Mouse (Mus musculus) left cerebral cortex, adult 6 months (tissue): ENCODE results near the gene Surf6. TPM values are rescaled to one million over a fixed set of nuclear protein-coding genes. Genes with fewer than 3 reads are reported as not detected.

ENCODE experiments used
- long read RNA-seq, 2 experiments: library from polyadenylated mRNA; unstranded; transcript quantifications; one replicate each; pipeline ENCODE4 v2.0.0; 2019 to 2020
- polyA plus RNA-seq: library from polyadenylated mRNA; unstranded; fragments of <200 nt; fragmentation: Nextera tagmentation; gene quantifications from 2 replicates; pipeline ENCODE4 v1.2.3, GENCODE M21; 2021

The Surf6 gene
- 6.3 and 7.2 TPM in 2 replicates for polyA plus RNA-seq
- long read RNA-seq, experiment 1, transcript Surf6-201 (5 exons, 2,971 nt): major isoform, 91 of 116 reads
- long read RNA-seq, experiment 1, partial matches to known transcripts: 5 of 116 reads
- long read RNA-seq, experiment 1, other reads (novel, unspliced or antisense): 20 of 116 reads
- long read RNA-seq, experiment 2, partial matches to known transcripts: 0 of 3 reads
- long read RNA-seq, experiment 2, other reads (novel, unspliced or antisense): 1 of 3 reads

DNA sequence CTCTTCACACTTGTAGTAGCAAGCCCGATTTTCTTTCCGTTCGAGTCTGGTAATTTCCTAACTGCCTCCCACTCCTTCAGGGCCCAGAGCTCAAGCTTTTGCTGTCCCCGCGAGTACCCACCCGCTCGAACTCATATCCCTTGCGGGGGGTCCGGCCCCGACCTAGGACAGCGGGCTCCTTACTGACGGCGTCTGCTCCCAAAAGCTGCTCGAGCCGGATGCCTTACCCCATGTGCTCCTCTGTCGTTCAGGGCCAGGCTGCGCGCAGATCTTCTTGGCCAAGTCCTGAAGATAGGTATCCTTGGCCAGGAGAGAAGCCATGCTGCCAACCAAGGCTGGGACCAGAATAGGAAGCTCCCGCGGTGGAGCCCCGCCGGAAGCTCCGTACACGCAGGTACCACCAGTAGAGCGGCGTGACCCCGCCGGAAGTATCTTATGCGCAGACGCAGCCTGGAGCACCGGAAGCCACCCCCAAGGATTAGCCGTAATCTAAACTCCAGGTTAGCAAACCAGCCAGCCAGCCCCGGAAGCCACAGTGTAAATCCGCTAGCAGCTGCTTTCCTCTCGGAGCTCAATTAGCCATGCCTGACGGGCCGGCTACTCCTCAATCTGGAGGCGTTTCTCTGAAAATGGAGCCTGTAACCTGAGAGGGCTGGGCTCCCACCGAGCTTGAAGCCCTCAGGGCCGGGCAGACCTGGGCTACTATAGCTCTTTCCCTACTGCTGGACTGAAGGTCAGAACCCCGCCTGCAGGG is at the start of gene Surf6:
Gene Surf6 (minus strand): TSS at position 413 of the 754 bp plus-strand sequence.

DNA sequence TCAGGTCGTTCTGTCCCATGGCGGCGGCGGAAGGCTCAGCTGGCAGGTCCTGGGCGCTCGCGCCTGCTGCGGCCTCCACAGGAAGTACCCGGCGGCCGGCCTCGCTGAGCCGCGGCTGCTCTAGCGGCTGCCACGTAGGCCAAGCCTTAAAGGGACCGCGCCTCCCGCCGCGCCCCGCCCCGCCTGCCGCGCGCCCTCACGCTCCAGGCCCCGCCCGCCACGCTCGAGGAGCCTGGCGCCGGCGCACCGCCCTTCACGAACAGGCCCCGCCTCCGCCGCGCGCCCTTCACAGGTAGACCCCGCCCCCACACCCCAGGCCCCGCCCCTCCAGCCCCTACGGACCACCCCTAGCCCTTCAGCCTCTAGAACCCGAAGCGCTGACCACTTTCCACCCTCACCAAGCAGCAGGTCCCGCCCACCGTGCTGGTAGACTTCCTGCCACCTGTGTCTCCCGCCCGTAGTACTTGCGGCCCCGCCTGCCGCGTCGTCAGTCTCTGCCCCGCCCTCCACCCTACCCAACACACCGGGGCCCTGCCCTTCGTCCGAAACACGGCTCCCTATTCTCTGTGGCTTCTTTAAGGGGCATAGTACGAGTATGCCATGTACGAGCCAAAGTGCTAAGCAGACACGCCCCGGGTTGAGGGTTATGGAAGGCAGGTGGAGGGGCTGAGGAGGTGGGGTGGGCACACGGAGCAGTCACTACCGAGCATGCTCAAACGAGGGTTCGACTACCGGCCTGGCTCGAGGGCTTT is 30.8 kb upstream of the Surf6 start, which contains the start of the genes Surf4 and Stkld1:
Gene Surf4 (minus strand): TSS at position 625 of the 752 bp plus-strand sequence.
Gene Stkld1 (plus strand): TSS at position 744 of the 752 bp plus-strand sequence.

DNA sequence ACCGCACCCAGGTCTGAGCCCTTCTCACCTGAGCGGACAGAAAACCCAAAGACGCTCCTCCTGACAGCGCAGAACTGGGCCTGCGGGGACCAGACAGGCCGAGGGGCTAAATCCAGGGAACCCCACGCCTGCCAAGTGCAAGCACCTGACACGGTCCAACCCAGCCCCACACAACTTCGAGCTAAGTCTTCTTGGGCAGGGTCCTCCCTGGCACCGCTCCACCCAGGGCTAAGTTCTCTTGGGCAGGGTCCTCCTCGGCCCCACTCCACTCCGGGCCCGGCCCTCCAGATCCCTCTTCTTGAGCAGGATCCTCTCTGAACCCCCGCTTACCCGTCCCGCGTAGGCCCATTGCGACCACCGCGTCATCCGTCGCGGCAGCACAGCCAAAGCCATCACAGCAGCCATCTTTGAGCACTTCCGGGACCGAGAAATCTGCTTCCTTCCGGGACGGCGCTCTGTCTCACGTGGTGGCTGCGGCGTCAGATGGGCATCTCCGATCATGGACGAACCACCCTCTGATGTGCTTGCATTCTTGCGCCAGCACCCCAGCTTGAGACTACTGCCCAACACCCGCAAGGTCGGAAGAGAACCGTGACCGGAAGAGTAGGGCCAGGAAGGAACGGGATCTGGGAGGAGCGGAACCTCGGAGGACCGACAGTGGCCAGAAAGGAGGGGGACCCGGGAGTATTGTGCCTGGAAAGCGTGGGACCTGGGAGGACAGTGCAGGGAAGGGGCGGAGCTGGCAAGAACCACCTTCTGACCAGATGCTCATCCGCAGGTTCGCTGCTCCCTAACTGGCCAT is 13.4 kb upstream of the Surf6 start, which contains the start of the genes Surf2 and Surf1:
Gene Surf2 (plus strand): TSS at position 441 of the 802 bp plus-strand sequence.
Gene Surf1 (minus strand): TSS at position 604 of the 802 bp plus-strand sequence.

DNA sequence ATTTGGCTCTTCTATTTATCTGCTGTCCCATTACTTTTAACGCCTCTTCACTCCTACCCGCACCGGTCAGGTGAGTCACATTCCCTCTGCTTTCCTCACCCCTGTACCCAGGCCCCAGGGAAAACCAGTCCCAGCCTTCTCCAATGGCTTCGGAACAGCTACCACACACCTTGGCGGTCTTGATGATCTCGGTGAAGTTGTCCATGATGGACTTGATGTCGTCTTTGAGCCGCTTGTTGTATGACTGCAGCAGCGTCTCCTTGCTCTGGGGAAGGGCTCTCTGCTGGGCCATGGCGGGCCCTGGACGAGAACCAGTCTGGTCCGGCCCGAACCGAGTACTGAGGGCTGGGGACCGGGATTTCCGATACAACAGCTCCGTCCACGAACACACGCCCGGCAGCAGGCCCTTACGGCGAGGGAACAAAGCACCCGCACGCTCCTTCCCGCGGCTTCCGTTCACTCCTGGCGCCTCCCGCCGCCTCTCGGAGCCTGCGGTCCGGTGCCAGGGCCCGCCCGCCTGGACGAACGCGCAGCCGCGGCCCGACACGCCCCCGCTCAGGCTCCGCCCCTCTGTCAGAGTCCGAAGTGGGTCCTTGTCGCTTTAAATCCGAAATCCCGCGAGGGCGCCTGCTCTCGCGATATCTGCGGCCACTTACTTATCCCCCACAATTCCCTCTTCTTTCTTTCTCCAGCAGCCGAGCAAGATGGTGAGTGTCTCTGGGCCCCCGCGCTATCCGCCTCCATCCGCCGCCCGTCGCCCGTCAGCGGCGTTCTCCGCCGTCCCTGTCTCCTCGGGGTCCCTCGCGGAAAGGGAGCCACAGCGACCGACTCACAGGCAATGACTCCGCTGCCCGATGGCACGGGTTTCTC is 7.7 kb upstream of the Surf6 start, which contains the start of the genes Med22 and Rpl7a:
Gene Med22 (minus strand): TSS at position 554 of the 870 bp plus-strand sequence.
Gene Rpl7a (plus strand): TSS at position 641 of the 870 bp plus-strand sequence.

DNA sequence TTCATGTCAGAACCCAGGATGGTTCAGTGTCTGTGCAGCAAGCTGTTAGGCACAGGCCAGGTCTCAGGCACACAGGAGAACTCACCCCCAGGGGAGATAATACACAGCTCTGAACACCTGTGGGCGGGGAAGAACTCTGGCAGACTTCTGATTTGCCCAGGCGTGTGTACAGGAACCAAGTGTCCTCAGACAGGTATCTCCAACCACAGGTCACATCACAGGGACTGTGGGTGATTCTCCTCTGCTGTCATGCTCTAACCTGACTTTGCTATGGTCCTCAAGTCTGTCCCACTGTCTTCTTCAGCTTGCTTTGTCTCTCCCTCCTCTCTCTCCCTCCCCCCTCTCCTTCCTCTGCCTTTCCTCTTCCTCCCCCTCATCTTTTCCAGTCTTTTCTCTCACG is 37.8 kb downstream of the Surf6 start, which contains the start of gene Abo:
Gene Abo (minus strand): TSS at position 101 of the 400 bp plus-strand sequence.

Other genes starting within 250 kb of the Surf6 start
- not detected in 2 replicates for gene Lcn4, start 231.6 kb downstream of the Surf6 start, polyA plus RNA-seq
- not detected in 2 replicates for gene Abo, start 37.9 kb downstream of the Surf6 start, polyA plus RNA-seq
- 49.3 and 51.7 TPM in 2 replicates for gene Med22, start 7.8 kb upstream of the Surf6 start, polyA plus RNA-seq
- 264 and 364 TPM in 2 replicates for gene Rpl7a, start 7.9 kb upstream of the Surf6 start, polyA plus RNA-seq
- 31.4 and 37.8 TPM in 2 replicates for gene Surf2, start 13.5 kb upstream of the Surf6 start, polyA plus RNA-seq
- 146 and 154 TPM in 2 replicates for gene Surf1, start 13.7 kb upstream of the Surf6 start, polyA plus RNA-seq
- 57.1 and 82.6 TPM in 2 replicates for gene Surf4, start 31.0 kb upstream of the Surf6 start, polyA plus RNA-seq
- gene Stkld1, start 31.2 kb upstream of the Surf6 start, polyA plus RNA-seq: 0.08 and 0.23 TPM in 2 replicates
- gene Rexo4, start 61.5 kb upstream of the Surf6 start, polyA plus RNA-seq: 33.9 and 41.7 TPM in 2 replicates
- 7.2 and 7.7 TPM in 2 replicates for gene Adamts13, start 70.5 kb upstream of the Surf6 start, polyA plus RNA-seq
- 50.6 and 54.3 TPM in 2 replicates for gene Cacfd1, start 107.0 kb upstream of the Surf6 start, polyA plus RNA-seq
- 24.5 and 26.3 TPM in 2 replicates for gene Slc2a6, start 125.1 kb upstream of the Surf6 start, polyA plus RNA-seq
- 0.20 and 0.31 TPM in 2 replicates for gene Mymk, start 169.3 kb upstream of the Surf6 start, polyA plus RNA-seq
- gene Adamtsl2, start 176.5 kb upstream of the Surf6 start, polyA plus RNA-seq: 21.2 and 33.4 TPM in 2 replicates
- gene Fam163b, start 239.6 kb upstream of the Surf6 start, polyA plus RNA-seq: 69.7 and 105 TPM in 2 replicates